Mouse (Mus musculus) hindbrain, embryonic 13.5 days (tissue): ENCODE data around the gene Arhgap25. TPM values are rescaled to one million over a fixed set of nuclear protein-coding genes. Genes with fewer than 3 reads are reported as not detected.
"Not testable (repeated sequence)": the region's sequence is repeated elsewhere in the genome, so short reads cannot be mapped to it uniquely, and the experiment has no call there.

ENCODE experiments used
- ATAC-seq: fragments of 200-750 bp; cut with Nextera tagmentation; 2 replicates; pipeline ENCODE4 v1.8.0; 2017; ENCODE audit warnings: moderate TSS enrichment; ENCODE audit not compliant: low FRiP score
- H3K27ac ChIP-seq: fragments of 300-500 bp; sonication (generic); 2 replicates; pipeline ENCODE4 v1.5.1; 2015; ENCODE audit warnings: inconsistent platforms, mild to moderate bottlenecking, moderate library complexity
- H3K27me3 ChIP-seq: fragments of 300-500 bp; sonication (generic); 2 replicates; pipeline ENCODE4 v1.6.1; 2015; ENCODE audit warnings: mild to moderate bottlenecking, inconsistent platforms
- H3K36me3 ChIP-seq: fragments of 300-500 bp; sonication (generic); 2 replicates; pipeline ENCODE4 v1.6.1; 2015; ENCODE audit warnings: mild to moderate bottlenecking, inconsistent platforms
- H3K4me1 ChIP-seq: fragments of 300-500 bp; sonication (generic); replicated peaks from 2 replicates; pipeline ENCODE4 v1.6.1; 2015; ENCODE audit warnings: inconsistent platforms
- H3K4me2 ChIP-seq: fragments of 300-500 bp; sonication (generic); 2 replicates; pipeline ENCODE4 v1.6.1; 2015; ENCODE audit warnings: inconsistent platforms, mild to moderate bottlenecking, moderate library complexity
- H3K4me3 ChIP-seq: fragments of 300-500 bp; sonication (generic); 2 replicates; pipeline ENCODE4 v1.5.1; 2015; ENCODE audit warnings: mild to moderate bottlenecking, inconsistent platforms
- H3K9ac ChIP-seq: fragments of 300-500 bp; sonication (generic); 2 replicates; pipeline ENCODE4 v1.6.1; 2015; ENCODE audit warnings: mild to moderate bottlenecking, inconsistent platforms
- H3K9me3 ChIP-seq: fragments of 300-500 bp; sonication (generic); 2 replicates; pipeline ENCODE4 v1.6.1; 2016; ENCODE audit warnings: inconsistent platforms
- WGBS: fragments of 180-500 bp; shearing (Covaris S2); methylation state at CpG from one replicate; pipeline ENCODE4 v1.1.7; 2015; 5-methylcytosine and 5-hydroxymethylcytosine counted together
- polyA plus RNA-seq: library from polyadenylated mRNA; unstranded; fragments of >200 nt; fragmentation: Nextera tagmentation; extraction: Ambion mirVana; gene quantifications from 2 replicates; pipeline ENCODE4 v1.2.1, GENCODE M21; 2015

Arhgap25 gene
- polyA plus RNA-seq = 1.6 and 2.4 TPM in 2 replicates

GRCm38 (mm10) chr6:87532953-87533710, at the start of gene Arhgap25:
Gene Arhgap25, minus strand, starts transcription at chr6:87533259.
- H3K4me1 ChIP-seq = 0 out of 2 replicates have a peak, but pooled peaks cover 3% of the 10 kb centered on the region
- H3K4me2 ChIP-seq = no peak within 1 kb of the TSS
- ATAC-seq = no peak
- no peak within 1 kb of the TSS for H3K4me3 ChIP-seq
- 65% methylated on average over 14 of the region's 14 CpGs for WGBS
- H3K36me3 ChIP-seq = no peaks in the 10 kb centered on the region
- no peak within 1 kb of the TSS for H3K9ac ChIP-seq
- H3K27me3 ChIP-seq = no peaks in the 10 kb centered on the region
- no peak within 1 kb of the TSS for H3K27ac ChIP-seq
- H3K9me3 ChIP-seq = no peaks in the 10 kb centered on the region

DNA sequence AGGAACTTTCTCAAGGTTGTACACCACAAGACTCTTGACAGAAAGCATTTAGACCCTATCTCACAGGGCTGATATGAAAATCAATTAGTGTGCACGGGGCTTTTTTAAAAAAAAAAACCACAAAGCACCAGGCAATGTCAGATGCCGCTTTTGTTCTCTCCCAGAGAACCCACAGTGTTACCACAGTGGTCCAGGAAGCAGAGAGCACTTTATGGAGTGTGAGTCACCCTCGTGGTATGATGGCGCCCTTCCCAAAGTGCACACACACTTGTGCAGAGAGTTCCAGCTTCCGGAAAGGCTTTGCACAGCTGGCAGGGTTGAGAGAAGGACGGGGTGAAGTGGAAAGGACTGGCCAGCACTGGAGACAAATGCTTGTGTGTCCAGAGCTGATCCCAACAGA, 49.4 kb upstream of the Arhgap25 start:
- Histone ChIP-seq H3K4me2 (no peak overlapping the region), H3K27ac (no peak overlapping the region), H3K36me3 (0 out of 2 replicates have a peak, but pooled peaks cover 7% of the 10 kb centered on the region), H3K27me3 (0 out of 2 replicates have a peak, but pooled peaks cover 3% of the 10 kb centered on the region), H3K9ac (no peak overlapping the region), H3K4me1 (peaks cover 7% of the 10 kb centered on the region; the same call in 1 of the 2 replicates), H3K4me3 (no peak overlapping the region), H3K9me3 (no peaks in the 10 kb centered on the region)
- no peak for ATAC-seq
- 82% methylated on average over 6 of the region's 6 CpGs for WGBS

DNA sequence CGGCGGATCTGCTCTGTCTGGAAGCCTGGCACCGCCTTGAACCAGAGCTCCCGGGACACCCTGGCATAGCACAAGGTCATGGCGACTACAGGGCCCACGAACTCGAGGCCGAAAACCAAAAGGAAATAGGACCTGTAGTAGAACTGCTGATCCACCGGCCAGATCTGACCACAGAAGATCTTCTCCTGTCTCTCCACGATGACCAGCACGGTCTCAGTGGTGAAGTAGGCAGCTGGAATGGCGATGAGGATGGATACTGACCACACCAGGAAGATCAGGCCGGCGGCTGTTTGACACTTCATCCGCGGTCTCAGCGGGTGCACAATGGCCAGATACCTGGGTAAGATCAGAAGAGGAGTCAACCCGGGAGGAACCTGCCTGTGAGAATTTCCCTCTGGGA, 48.5 kb upstream of the Arhgap25 start:
- Histone ChIP-seq H3K4me1 (no peaks in the 10 kb centered on the region), H3K27me3 (no peaks in the 10 kb centered on the region), H3K9ac (no peak overlapping the region), H3K4me2 (no peak overlapping the region), H3K27ac (no peak overlapping the region), H3K4me3 (no peak overlapping the region), H3K9me3 (no peaks in the 10 kb centered on the region), H3K36me3 (0 out of 2 replicates have a peak, but pooled peaks cover 7% of the 10 kb centered on the region)
- ATAC-seq = no peak
- 92% methylated on average over 18 of the region's 18 CpGs for WGBS

DNA sequence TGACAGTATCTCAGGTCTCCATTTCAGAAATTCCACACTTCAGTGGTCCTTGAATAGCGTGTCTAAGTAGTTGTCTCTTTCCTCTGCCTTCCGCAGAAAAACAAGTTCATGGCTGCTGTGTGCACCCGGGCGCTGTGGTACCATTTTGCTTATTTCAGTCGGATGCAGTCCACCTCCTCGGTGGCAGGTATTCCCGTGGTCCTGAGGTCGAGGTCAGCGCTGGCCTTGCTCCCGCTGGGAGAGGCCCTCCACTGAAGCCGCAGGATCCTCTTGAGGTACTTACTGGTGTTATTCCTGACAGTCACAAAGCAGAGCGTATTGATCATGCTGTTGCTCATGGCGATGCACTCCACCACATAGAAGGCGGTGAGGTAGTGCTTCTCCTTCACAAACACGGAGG, 48.0 kb upstream of the Arhgap25 start:
- ATAC-seq = no peak
- no peak overlapping the region for H3K4me2 ChIP-seq
- WGBS = 87% methylated on average over 15 of the region's 15 CpGs
- no peak overlapping the region for H3K4me3 ChIP-seq
- H3K9me3 ChIP-seq = no peaks in the 10 kb centered on the region
- no peak overlapping the region for H3K27ac ChIP-seq
- no peaks in the 10 kb centered on the region for H3K27me3 ChIP-seq
- H3K36me3 ChIP-seq = 0 out of 2 replicates have a peak, but pooled peaks cover 7% of the 10 kb centered on the region
- no peaks in the 10 kb centered on the region for H3K4me1 ChIP-seq
- H3K9ac ChIP-seq = no peak overlapping the region

- no peak for ATAC-seq
- Histone ChIP-seq H3K9me3 (no peaks in the 10 kb centered on the region), H3K27ac (no peak overlapping the region), H3K4me1 (no peaks in the 10 kb centered on the region), H3K4me2 (no peak overlapping the region), H3K9ac (no peak overlapping the region), H3K36me3 (0 out of 2 replicates have a peak, but pooled peaks cover 7% of the 10 kb centered on the region), H3K27me3 (no peaks in the 10 kb centered on the region), H3K4me3 (no peak overlapping the region)
- WGBS = 37% methylated on average over 9 of the region's 9 CpGs
These were observed 45.2 kb upstream of the Arhgap25 start for GRCm38 (mm10) chr6:87578247-87578646.

DNA sequence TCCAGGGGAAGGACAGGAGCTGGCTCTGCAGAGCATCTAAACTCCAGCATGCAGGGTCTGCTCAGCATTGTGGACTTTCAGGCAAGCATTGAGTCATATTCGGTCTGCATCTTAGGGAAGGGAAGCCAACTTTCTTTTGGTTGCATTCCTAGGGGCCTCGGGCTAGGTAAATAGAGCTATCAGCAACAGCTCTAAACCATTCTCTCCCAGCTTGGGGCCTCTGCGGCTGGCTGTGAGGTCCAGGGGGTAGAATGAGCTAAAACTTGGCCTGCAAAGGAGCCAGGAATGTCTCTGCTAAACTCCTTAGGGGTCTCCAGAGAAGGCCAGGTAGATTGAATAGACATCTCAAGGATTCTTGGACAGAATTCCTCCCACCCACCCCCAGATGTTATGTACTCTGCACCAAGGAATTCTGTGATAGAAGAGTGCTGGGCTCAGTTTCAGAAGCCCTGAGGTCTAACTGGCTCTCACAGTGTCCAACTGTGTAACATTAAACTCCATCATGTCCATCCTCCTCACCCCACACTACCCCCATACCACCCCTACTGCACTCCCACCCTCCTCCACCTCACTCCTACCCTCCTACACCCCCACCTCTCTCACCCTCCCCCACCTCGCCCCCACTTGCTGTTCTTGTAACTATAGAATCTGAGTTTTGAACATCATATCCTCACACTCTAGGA, 43.7 kb upstream of the Arhgap25 start:
- Histone ChIP-seq H3K4me3 (no peak overlapping the region), H3K36me3 (0 out of 2 replicates have a peak, but pooled peaks cover 7% of the 10 kb centered on the region), H3K4me1 (no peaks in the 10 kb centered on the region), H3K9me3 (no peaks in the 10 kb centered on the region), H3K27ac (no peak overlapping the region), H3K27me3 (no peaks in the 10 kb centered on the region), H3K4me2 (no peak overlapping the region), H3K9ac (no peak overlapping the region)
- ATAC-seq = no peak
- 45% methylated on average over 4 of the region's 4 CpGs for WGBS

DNA sequence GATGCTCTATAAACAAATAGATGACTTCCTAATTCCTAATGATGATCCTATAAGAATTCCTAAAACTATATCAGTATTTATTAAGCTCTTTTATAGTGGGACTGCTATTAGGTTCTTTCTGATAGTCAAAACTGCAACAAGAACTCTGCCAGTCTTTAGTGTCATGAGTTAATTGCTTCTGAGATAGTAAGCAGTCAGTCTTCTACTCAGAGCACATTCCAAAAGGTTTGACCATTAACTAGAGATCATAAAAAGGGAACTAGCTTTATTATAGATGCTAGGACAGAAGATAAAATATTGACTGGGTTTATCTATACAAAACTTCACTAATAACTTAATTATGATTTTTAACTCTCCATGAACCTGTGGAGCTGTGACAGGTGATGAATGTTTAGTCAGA, 38.8 kb upstream of the Arhgap25 start:
- H3K9ac ChIP-seq, H3K4me1 ChIP-seq, ATAC-seq, H3K27me3 ChIP-seq, H3K4me2 ChIP-seq, H3K4me3 ChIP-seq, H3K36me3 ChIP-seq, H3K9me3 ChIP-seq, H3K27ac ChIP-seq: not testable (repeated sequence)

- Histone ChIP-seq H3K27me3 (no peaks in the 10 kb centered on the region), H3K36me3 (no peaks in the 10 kb centered on the region), H3K9ac (no peak overlapping the region), H3K4me1 (no peaks in the 10 kb centered on the region), H3K4me2 (no peak overlapping the region), H3K9me3 (no peaks in the 10 kb centered on the region), H3K4me3 (no peak overlapping the region), H3K27ac (no peak overlapping the region)
- ATAC-seq = no peak
- 63% methylated on average over 9 of the region's 9 CpGs for WGBS
These were observed 34.9 kb upstream of the Arhgap25 start for GRCm38 (mm10) chr6:87567686-87568593.

GRCm38 (mm10) chr6:87565166-87565565, 32.1 kb upstream of the Arhgap25 start:
- Histone ChIP-seq H3K9me3 (no peaks in the 10 kb centered on the region), H3K27me3 (no peaks in the 10 kb centered on the region), H3K9ac (no peak overlapping the region), H3K36me3 (no peaks in the 10 kb centered on the region), H3K4me1 (no peaks in the 10 kb centered on the region), H3K4me3 (no peak overlapping the region), H3K4me2 (no peak overlapping the region), H3K27ac (no peak overlapping the region)
- 84% methylated on average over 5 of the region's 5 CpGs for WGBS
- ATAC-seq = no peak

GRCm38 (mm10) chr6:87564356-87564755, 31.3 kb upstream of the Arhgap25 start:
- no peak overlapping the region for H3K4me2 ChIP-seq
- WGBS = 84% methylated on average over 4 of the region's 4 CpGs
- no peak overlapping the region for H3K9ac ChIP-seq
- H3K27me3 ChIP-seq = no peaks in the 10 kb centered on the region
- H3K27ac ChIP-seq = no peak overlapping the region
- no peak for ATAC-seq
- no peaks in the 10 kb centered on the region for H3K36me3 ChIP-seq
- H3K4me1 ChIP-seq = no peaks in the 10 kb centered on the region
- no peak overlapping the region for H3K4me3 ChIP-seq
- H3K9me3 ChIP-seq = no peaks in the 10 kb centered on the region

- Histone ChIP-seq H3K4me3 (no peak overlapping the region), H3K9me3 (no peaks in the 10 kb centered on the region), H3K4me1 (no peaks in the 10 kb centered on the region), H3K4me2 (no peak overlapping the region), H3K27ac (no peak overlapping the region), H3K9ac (no peak overlapping the region), H3K27me3 (no peaks in the 10 kb centered on the region), H3K36me3 (no peaks in the 10 kb centered on the region)
- ATAC-seq = no peak
- WGBS = 79% methylated on average over 3 of the region's 3 CpGs
These were observed 20.7 kb upstream of the Arhgap25 start for GRCm38 (mm10) chr6:87553724-87554123.
